Mouse (Mus musculus): ENCODE measurements around the gene Olfr351. TPM values are rescaled to one million over a fixed set of nuclear protein-coding genes. Genes with fewer than 3 reads are reported as not detected.

The Olfr351 gene
- not detected for total RNA-seq (2021)
- polyA plus RNA-seq (2012; rRNA removed): not detected in 2 replicates
- long read RNA-seq: 0 reads

- no peak for DNase-seq
These were observed at the start of gene Olfr351 for GRCm38 (mm10) chr2:36862560-36862959. Gene Olfr351, minus strand, starts transcription at chr2:36862660.

GRCm38 (mm10) chr2:36905380-36905779 lies 42.9 kb upstream of the Olfr351 start, which contains the start of gene Olfr354:
Gene Olfr354, plus strand, starts transcription at chr2:36905680.
- DNase-seq: no peak

- DNase-seq: no peak
These were observed 34.7 kb upstream of the Olfr351 start for GRCm38 (mm10) chr2:36897114-36897513.

- DNase-seq: no peak
These were observed 30.4 kb upstream of the Olfr351 start, which contains the start of gene Olfr353 for GRCm38 (mm10) chr2:36892836-36893235. Gene Olfr353, minus strand, starts transcription at chr2:36892936.

- DNase-seq: no peak
These were observed 5.7 kb upstream of the Olfr351 start, which contains the start of gene Olfr352 for GRCm38 (mm10) chr2:36868160-36868559. Gene Olfr352, plus strand, starts transcription at chr2:36868460.

- DNase-seq: no peak
These were observed 16.4 kb downstream of the Olfr351 start, which contains the start of gene Olfr350 for GRCm38 (mm10) chr2:36846010-36846409. Gene Olfr350, plus strand, starts transcription at chr2:36846310.

GRCm38 (mm10) chr2:36816932-36817331 lies 45.5 kb downstream of the Olfr351 start, which contains the start of gene Olfr3:
Gene Olfr3, minus strand, starts transcription at chr2:36817032.
- no peak for DNase-seq

Other genes with a start within 250 kb of the Olfr351 start
- not detected for gene Olfr345, start 222.6 kb downstream of the Olfr351 start, total RNA-seq (2021)
- gene Olfr345, start 222.6 kb downstream of the Olfr351 start, polyA plus RNA-seq (2012; rRNA removed): not detected in 2 replicates
- gene Olfr346, start 176.9 kb downstream of the Olfr351 start, total RNA-seq (2021): not detected
- not detected in 2 replicates for gene Olfr346, start 176.9 kb downstream of the Olfr351 start, polyA plus RNA-seq (2012; rRNA removed)
- not detected for gene Olfr347, start 130.8 kb downstream of the Olfr351 start, total RNA-seq (2021)
- gene Olfr347, start 130.8 kb downstream of the Olfr351 start, polyA plus RNA-seq (2012; rRNA removed): not detected in 2 replicates
- not detected for gene Olfr348, start 78.4 kb downstream of the Olfr351 start, total RNA-seq (2021)
- gene Olfr348, start 78.4 kb downstream of the Olfr351 start, polyA plus RNA-seq (2012; rRNA removed): not detected in 2 replicates
- gene Olfr50, start 72.1 kb downstream of the Olfr351 start, total RNA-seq (2021): not detected
- not detected in 2 replicates for gene Olfr50, start 72.1 kb downstream of the Olfr351 start, polyA plus RNA-seq (2012; rRNA removed)
- gene Olfr3, start 45.6 kb downstream of the Olfr351 start, total RNA-seq (2021): not detected
- not detected in 2 replicates for gene Olfr3, start 45.6 kb downstream of the Olfr351 start, polyA plus RNA-seq (2012; rRNA removed)
- not detected for gene Olfr350, start 16.4 kb downstream of the Olfr351 start, total RNA-seq (2021)
- gene Olfr350, start 16.4 kb downstream of the Olfr351 start, polyA plus RNA-seq (2012; rRNA removed): not detected in 2 replicates
- gene Olfr352, start 5.8 kb upstream of the Olfr351 start, total RNA-seq (2021): not detected
- gene Olfr352, start 5.8 kb upstream of the Olfr351 start, polyA plus RNA-seq (2012; rRNA removed): not detected in 2 replicates
- gene Olfr353, start 30.3 kb upstream of the Olfr351 start, total RNA-seq (2021): not detected
- gene Olfr353, start 30.3 kb upstream of the Olfr351 start, polyA plus RNA-seq (2012; rRNA removed): not detected in 2 replicates
- gene Olfr354, start 43.0 kb upstream of the Olfr351 start, total RNA-seq (2021): not detected
- not detected in 2 replicates for gene Olfr354, start 43.0 kb upstream of the Olfr351 start, polyA plus RNA-seq (2012; rRNA removed)
- gene Olfr355, start 66.2 kb upstream of the Olfr351 start, total RNA-seq (2021): not detected
- not detected in 2 replicates for gene Olfr355, start 66.2 kb upstream of the Olfr351 start, polyA plus RNA-seq (2012; rRNA removed)
- gene Olfr356, start 74.5 kb upstream of the Olfr351 start, total RNA-seq (2021): not detected
- not detected in 2 replicates for gene Olfr356, start 74.5 kb upstream of the Olfr351 start, polyA plus RNA-seq (2012; rRNA removed)
- gene Olfr357, start 131.2 kb upstream of the Olfr351 start, total RNA-seq (2021): not detected
- not detected in 2 replicates for gene Olfr357, start 131.2 kb upstream of the Olfr351 start, polyA plus RNA-seq (2012; rRNA removed)
- gene Olfr358, start 146.7 kb upstream of the Olfr351 start, total RNA-seq (2021): not detected
- gene Olfr358, start 146.7 kb upstream of the Olfr351 start, polyA plus RNA-seq (2012; rRNA removed): not detected in 2 replicates
- not detected for gene Olfr360, start 203.1 kb upstream of the Olfr351 start, total RNA-seq (2021)
- gene Olfr360, start 203.1 kb upstream of the Olfr351 start, polyA plus RNA-seq (2012; rRNA removed): not detected in 2 replicates
- not detected for gene Olfr361, start 226.6 kb upstream of the Olfr351 start, total RNA-seq (2021)
- not detected in 2 replicates for gene Olfr361, start 226.6 kb upstream of the Olfr351 start, polyA plus RNA-seq (2012; rRNA removed)